In the genomic region with DNA sequence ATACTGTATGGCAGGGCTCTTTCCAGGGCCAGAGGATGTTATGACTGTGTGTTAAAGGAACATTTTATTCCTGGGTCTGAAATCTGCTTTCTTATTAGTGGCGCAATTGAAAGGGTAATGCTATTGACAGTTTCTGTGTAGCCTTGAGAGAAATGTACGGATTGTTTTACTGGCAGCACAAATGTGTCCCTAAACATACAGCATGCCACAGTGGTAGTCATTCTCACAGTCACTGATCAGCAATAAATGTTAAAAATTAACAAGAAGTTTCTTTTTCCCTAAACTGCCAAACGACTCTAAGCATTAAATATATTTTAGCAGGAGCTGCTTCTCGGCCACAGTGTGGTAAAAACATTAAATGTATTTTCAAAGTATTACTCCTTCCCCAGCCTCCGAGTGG, we compare ENCODE assay signal across 22 mouse cellular contexts.
A peak's percentile ranks its signal among the peaks of the same experiment; 100 is the strongest.
DNase-seq lines count a peak whose midpoint lies in the region; ATAC-seq and TF ChIP-seq lines count a peak whose summit lies in the region.
"Had no signal": no experiment of that assay in that cellular context is flagged by ENCODE, and none has a peak within 500 bp of the region (broad histone marks: within the 10 kb centered on the region; RNA-seq: fewer than 3 reads in every experiment).

No protein-coding gene starts in this region.

- 71% methylated on average over 5 of the region's 5 CpGs for WGBS in hindbrain, embryonic 16.5 days
- WGBS in hindbrain, embryonic 13.5 days = 71% methylated on average over 5 of the region's 5 CpGs
- WGBS in intestine, embryonic 16.5 days = 39% methylated on average over 5 of the region's 5 CpGs

- no peaks in the 10 kb centered on the region for H3K36me3 ChIP-seq in hindbrain, embryonic 16.5 days (ENCODE audit: control insufficient read depth, insufficient read depth, low read length)
- no peaks in the 10 kb centered on the region for H3K36me3 ChIP-seq in hindbrain, embryonic 13.5 days
- no peaks in the 10 kb centered on the region for H3K36me3 ChIP-seq in intestine, embryonic 16.5 days (ENCODE audit: control insufficient read depth, insufficient read depth, low read length)
- H3K36me3 ChIP-seq: embryonic facial prominence, embryonic 13.5 days; embryonic facial prominence, embryonic 15.5 days; forebrain, embryonic 10.5 days; forebrain, embryonic 12.5 days; forebrain, embryonic 15.5 days had no signal

- TF ChIP-seq CTCF in layer of hippocampus, adult 2 months (conservative IDR thresholded peaks at IDR 0.05) = no peak

- no peak overlapping the region for H3K9ac ChIP-seq in hindbrain, embryonic 16.5 days (ENCODE audit: low read depth, low read length)
- H3K9ac ChIP-seq in hindbrain, embryonic 13.5 days = no peak overlapping the region
- no peak overlapping the region for H3K9ac ChIP-seq in intestine, embryonic 16.5 days (ENCODE audit: low read depth, low read length)
- H3K9ac ChIP-seq: embryonic facial prominence, embryonic 13.5 days; embryonic facial prominence, embryonic 15.5 days; forebrain, embryonic 12.5 days; forebrain, embryonic 15.5 days had no signal

- DNase-seq in layer of hippocampus, adult 2 months (ENCODE audit: low spot score in 2 of 2) = no peak
- no peak for DNase-seq in layer of hippocampus, postnatal 14 days (ENCODE audit: low spot score in 2 of 2)
- DNase-seq in lung, postnatal 36 days = no peak
- DNase-seq: adrenal gland, adult 2 months; adrenal gland, postnatal 10 days; adrenal gland, postnatal 25 days; cerebellum, adult 11 months; cerebellum, adult 18-20 months; cerebellum, adult 8-10 months; cerebellum, adult 9-11 months; cerebellum, postnatal 14 days; cerebellum, postnatal 36 days; embryo, embryonic 11 days had no signal

- ATAC-seq in hindbrain, embryonic 16.5 days = peak; percentile 27; the same call in 1 of the 2 replicates
- no peak for ATAC-seq in hindbrain, embryonic 13.5 days (ENCODE audit: low FRiP score)
- ATAC-seq in intestine, embryonic 16.5 days = peak; percentile 50
- ATAC-seq: forebrain, embryonic 15.5 days had no signal

- no peak overlapping the region for H3K4me2 ChIP-seq in hindbrain, embryonic 16.5 days (ENCODE audit: low read length)
- H3K4me2 ChIP-seq in hindbrain, embryonic 13.5 days = no peak overlapping the region
- H3K4me2 ChIP-seq in intestine, embryonic 16.5 days (ENCODE audit: low read depth, low read length) = no peak overlapping the region
- H3K4me2 ChIP-seq: embryonic facial prominence, embryonic 13.5 days; embryonic facial prominence, embryonic 15.5 days; forebrain, embryonic 12.5 days; forebrain, embryonic 15.5 days had no signal

- no peaks in the 10 kb centered on the region for H3K27me3 ChIP-seq in hindbrain, embryonic 16.5 days (replicated peaks; ENCODE audit: control insufficient read depth, insufficient read depth, low read length)
- no peaks in the 10 kb centered on the region for H3K27me3 ChIP-seq in hindbrain, embryonic 13.5 days
- H3K27me3 ChIP-seq in intestine, embryonic 16.5 days (replicated peaks; ENCODE audit: control insufficient read depth, insufficient read depth, low read length) = no peaks in the 10 kb centered on the region
- H3K27me3 ChIP-seq: embryonic facial prominence, embryonic 13.5 days; embryonic facial prominence, embryonic 15.5 days; forebrain, embryonic 12.5 days; forebrain, embryonic 15.5 days had no signal

- H3K4me3 ChIP-seq in hindbrain, embryonic 16.5 days (ENCODE audit: low read length) = no peak overlapping the region
- no peak overlapping the region for H3K4me3 ChIP-seq in hindbrain, embryonic 13.5 days
- H3K4me3 ChIP-seq in layer of hippocampus, adult 2 months = no peak overlapping the region
- H3K4me3 ChIP-seq in intestine, embryonic 16.5 days (ENCODE audit: low read length) = no peak overlapping the region
- H3K4me3 ChIP-seq: embryonic facial prominence, embryonic 13.5 days; embryonic facial prominence, embryonic 15.5 days; erythroblast, embryonic 14.5 days; forebrain, embryonic 10.5 days; forebrain, embryonic 12.5 days; forebrain, embryonic 15.5 days had no signal

- H3K4me1 ChIP-seq in hindbrain, embryonic 16.5 days (ENCODE audit: control insufficient read depth, insufficient read depth, low read depth, low read length) = no peaks in the 10 kb centered on the region
- no peaks in the 10 kb centered on the region for H3K4me1 ChIP-seq in hindbrain, embryonic 13.5 days (replicated peaks)
- 0 out of 2 replicates have a peak, but pooled peaks cover 2% of the 10 kb centered on the region for H3K4me1 ChIP-seq in intestine, embryonic 16.5 days (ENCODE audit: control insufficient read depth, insufficient read depth, low read length)
- H3K4me1 ChIP-seq: embryonic facial prominence, embryonic 13.5 days; embryonic facial prominence, embryonic 15.5 days; forebrain, embryonic 10.5 days; forebrain, embryonic 12.5 days; forebrain, embryonic 15.5 days had no signal

- no peak overlapping the region for H3K27ac ChIP-seq in hindbrain, embryonic 16.5 days (ENCODE audit: low read depth, low read length)
- no peak overlapping the region for H3K27ac ChIP-seq in hindbrain, embryonic 13.5 days
- peak overlapping the region; percentile 59; the same call in 1 of the 2 replicates for H3K27ac ChIP-seq in layer of hippocampus, adult 2 months
- H3K27ac ChIP-seq in intestine, embryonic 16.5 days (ENCODE audit: low read length) = no peak overlapping the region
- H3K27ac ChIP-seq: embryonic facial prominence, embryonic 13.5 days; embryonic facial prominence, embryonic 15.5 days; forebrain, embryonic 10.5 days; forebrain, embryonic 12.5 days; forebrain, embryonic 15.5 days had no signal

- no peaks in the 10 kb centered on the region for H3K9me3 ChIP-seq in hindbrain, embryonic 16.5 days (ENCODE audit: control insufficient read depth, low read length)
- no peaks in the 10 kb centered on the region for H3K9me3 ChIP-seq in hindbrain, embryonic 13.5 days
- H3K9me3 ChIP-seq in intestine, embryonic 16.5 days (ENCODE audit: control insufficient read depth, low read length) = no peaks in the 10 kb centered on the region
- H3K9me3 ChIP-seq: embryonic facial prominence, embryonic 13.5 days; embryonic facial prominence, embryonic 15.5 days; forebrain, embryonic 10.5 days; forebrain, embryonic 12.5 days; forebrain, embryonic 15.5 days had no signal
